Comparison of ENCODE assay signal across 25 mouse cellular contexts in the genomic region with DNA sequence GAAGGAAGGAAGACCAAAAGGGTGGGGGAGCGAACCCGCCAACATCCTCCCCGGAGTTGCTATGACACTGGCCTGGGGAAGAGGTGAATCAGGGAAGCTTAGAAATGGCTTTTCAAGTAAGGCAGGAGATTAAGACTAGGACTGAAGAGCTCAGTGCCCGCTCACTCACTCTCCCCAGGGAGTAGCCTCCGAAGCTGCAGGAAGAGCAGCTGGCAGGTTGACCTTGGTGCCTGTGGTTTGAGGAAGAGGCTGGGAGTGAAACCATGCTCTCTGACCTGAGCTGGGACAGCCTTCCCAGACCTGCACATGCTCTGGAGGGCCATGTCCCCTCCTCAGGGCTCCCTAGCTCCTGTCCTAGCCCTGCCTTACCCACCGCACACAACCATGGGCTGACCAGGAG. TPM values are rescaled to one million over a fixed set of nuclear protein-coding genes. Genes with fewer than 3 reads are reported as not detected.
DNase-seq lines count a peak whose midpoint lies in the region; TF ChIP-seq lines count a peak whose summit lies in the region.
"Had no signal": no experiment of that assay in that cellular context is flagged by ENCODE, and none has a peak within 500 bp of the region (broad histone marks: within the 10 kb centered on the region; RNA-seq: fewer than 3 reads in every experiment).

No protein-coding gene starts in this region.

- TF ChIP-seq POLR2A in myocyte (IDR thresholded peaks at IDR 0.05; ENCODE audit: insufficient read length, low read depth), result no peak
- TF ChIP-seq POLR2A in heart, adult 2 months (IDR thresholded peaks at IDR 0.05; ENCODE audit: insufficient read depth, low read depth, low read length), result no peak

- H3K4me2 ChIP-seq in myocyte (ENCODE audit: low read depth), result peak overlapping the region; percentile 46
- H3K4me2 ChIP-seq: embryonic facial prominence, embryonic 13.5 days; forebrain, embryonic 13.5 days; forebrain, embryonic 15.5 days had no signal

- TF ChIP-seq EP300 in heart, adult 2 months (IDR thresholded peaks at IDR 0.05; ENCODE audit: insufficient read depth, low read depth, low read length), result no peak

- H3K36me3 ChIP-seq in C2C12 (ENCODE audit: control insufficient read depth, insufficient read depth), result no peaks in the 10 kb centered on the region
- H3K36me3 ChIP-seq in myocyte (ENCODE audit: control insufficient read depth, insufficient read depth), result no peaks in the 10 kb centered on the region
- H3K36me3 ChIP-seq in heart, adult 2 months (ENCODE audit: control insufficient read depth, insufficient read depth, low read length), result no peaks in the 10 kb centered on the region
- H3K36me3 ChIP-seq: embryonic facial prominence, embryonic 13.5 days; forebrain, embryonic 15.5 days; G1E had no signal

- H3ac ChIP-seq in C2C12 (ENCODE audit: control insufficient read depth, insufficient read length, low read depth), result no peak overlapping the region
- H3ac ChIP-seq in myocyte (ENCODE audit: control insufficient read depth, insufficient read length), result no peak overlapping the region

- H3K79me2 ChIP-seq in C2C12 (ENCODE audit: control insufficient read depth, insufficient read depth) (no peaks in the 10 kb centered on the region), myocyte (ENCODE audit: control insufficient read depth, insufficient read depth) (no peaks in the 10 kb centered on the region)
- H3K79me2 ChIP-seq in heart, adult 2 months (replicated peaks; ENCODE audit: control insufficient read depth, insufficient read depth, low read length), result no peaks in the 10 kb centered on the region

- no peak for DNase-seq in gastrocnemius, adult 2 months
- no peak for DNase-seq in gastrocnemius, postnatal 14 days
- peak; percentile 51 for DNase-seq in retina, postnatal 1 day
- DNase-seq in heart, adult 2 months, result no peak
- DNase-seq in spleen, postnatal 4 days (ENCODE audit: low spot score in 2 of 2), result no peak
- DNase-seq in lung, postnatal 10 days, result no peak
- DNase-seq: adrenal gland, adult 8-10 months; cerebellum, adult 11-12 months; cerebellum, adult 2 months; cerebellum, adult 9-10 months; cerebellum, postnatal 25 days; forebrain, postnatal 0 days had no signal

- TF ChIP-seq CTCF in gastrocnemius, adult 2 months (IDR thresholded peaks at IDR 0.05), result no peak
- no peak for TF ChIP-seq CTCF in C2C12 (IDR thresholded peaks at IDR 0.05; ENCODE audit: control insufficient read depth, insufficient read depth, insufficient read length)
- TF ChIP-seq CTCF in heart, adult 2 months (IDR thresholded peaks at IDR 0.05), result no peak

- H3K27me3 ChIP-seq in C2C12 (ENCODE audit: control insufficient read depth, insufficient read depth, insufficient read length) (no peaks in the 10 kb centered on the region), myocyte (ENCODE audit: control insufficient read depth, insufficient read depth, insufficient read length) (no peaks in the 10 kb centered on the region)
- H3K27me3 ChIP-seq in heart, adult 2 months (ENCODE audit: control insufficient read depth, insufficient read depth, low read length), result no peaks in the 10 kb centered on the region
- H3K27me3 ChIP-seq: embryonic facial prominence, embryonic 13.5 days; forebrain, embryonic 15.5 days; Patski had no signal

- no peaks in the 10 kb centered on the region for H3K79me3 ChIP-seq in C2C12 (ENCODE audit: low read depth)

- 53% methylated on average over 6 of the region's 6 CpGs for WGBS in heart, adult 2 months

- H3K9ac ChIP-seq in heart, adult 2 months (ENCODE audit: low read depth, low read length), result no peak overlapping the region
- H3K9ac ChIP-seq: embryonic facial prominence, embryonic 13.5 days; forebrain, embryonic 13.5 days; forebrain, embryonic 15.5 days; forebrain, postnatal 0 days had no signal

- H3K4me1 ChIP-seq in heart, adult 2 months (ENCODE audit: control insufficient read depth, insufficient read depth, low read length), result no peaks in the 10 kb centered on the region
- H3K4me1 ChIP-seq: forebrain, embryonic 13.5 days had no signal

- H3K27ac ChIP-seq in gastrocnemius, adult 2 months, result peak overlapping the region; percentile 35
- no peak overlapping the region for H3K27ac ChIP-seq in heart, adult 2 months
- H3K27ac ChIP-seq: embryonic facial prominence, embryonic 13.5 days; forebrain, embryonic 13.5 days; forebrain, embryonic 15.5 days had no signal

- intact Hi-C loops in gastrocnemius, adult 2 months (cut with DNase I), result no loop called here
- intact Hi-C loops in gastrocnemius, postnatal 14 days (cut with DNase I; ENCODE audit: low total_unique reads), result no loop called here
- intact Hi-C loops in heart, adult 2 months (cut with DNase I), result loop anchor here (1.0 kb wide), 1 partner anchor 50 kb away; no protein-coding TSS in a partner anchor

- no peak overlapping the region for H3K4me3 ChIP-seq in gastrocnemius, adult 2 months
- H3K4me3 ChIP-seq in C2C12 (ENCODE audit: insufficient read depth, poor library complexity, severe bottlenecking) (no peak overlapping the region), myocyte (peak overlapping the region; percentile 34)
- H3K4me3 ChIP-seq in heart, adult 2 months, result no peak overlapping the region
- H3K4me3 ChIP-seq: embryonic facial prominence, embryonic 13.5 days; forebrain, embryonic 13.5 days; forebrain, embryonic 15.5 days had no signal

TF ChIP-seq in C2C12, 6 proteins besides CTCF, POLR2A, EP300 and RAD21:
- TF ChIP-seq MYOD1 (IDR thresholded peaks at IDR 0.05; ENCODE audit: control insufficient read depth, insufficient read length, low read depth), result peak; percentile 64
- no peak for TF ChIP-seq USF1 (IDR thresholded peaks at IDR 0.05; ENCODE audit: low read depth)
TF ChIP-seq in C2C12: peak in this region for 1.

TF ChIP-seq in myocyte, 11 proteins besides CTCF, POLR2A, EP300 and RAD21:
- TF ChIP-seq MYOG (IDR thresholded peaks at IDR 0.05; ENCODE audit: control insufficient read depth in 1 of 3, insufficient read depth in 1 of 3, insufficient read length in 2 of 3, low read depth in 2 of 3) (peak; percentile 13 to 82 (median 34)), TCF12 (IDR thresholded peaks at IDR 0.05; ENCODE audit: insufficient read depth, poor library complexity, severe bottlenecking) (no peak), MYOD1 (IDR thresholded peaks at IDR 0.05; ENCODE audit: control insufficient read depth in 1 of 3, insufficient read length in 2 of 3, low read depth in 2 of 3) (peak in 2 of 3 experiments; percentile 55 to 68), REST (IDR thresholded peaks at IDR 0.05; ENCODE audit: insufficient read depth, insufficient read length) (no peak), USF1 (IDR thresholded peaks at IDR 0.05; ENCODE audit: low read depth) (no peak)
TF ChIP-seq in myocyte: peak in this region for 2.

RNA-seq across cellular contexts. Expression of a gene that starts 0.7 kb away (rescaled TPM):
- 100 to 1,000 TPM in 1 of 2 experiments, 10 to 100 TPM in 1; 31.1 to 100 TPM for total RNA-seq in gastrocnemius, adult 2 months (2021)
- total RNA-seq in gastrocnemius, postnatal 14 days (2021), result 10 to 100 TPM; 36.6 to 76.7 TPM
- 0.40 TPM for polyA plus RNA-seq in C2C12 (2012; fragmentation: generic; extraction: Trizol)
- polyA plus RNA-seq in myocyte (2012; fragmentation: generic; extraction: Trizol), result 97.1 TPM
- 1 to 10 TPM in 1 of 2 experiments, under 1 TPM in 1; 0.61 to 1.5 TPM for total RNA-seq in heart, adult 2 months (2021)
- polyA plus RNA-seq in heart, adult 2 months (2012; rRNA removed), result 1.4 and 1.6 TPM in 2 replicates
- polyA plus RNA-seq: activated CD4-positive, CD25-positive, alpha-beta regulatory T cell, adult 4 months; CD4-positive, CD25-positive, alpha-beta regulatory T cell, adult 4 months; forebrain, embryonic 11.5 days; G1E had no signal

RNA-seq across cellular contexts. Expression of a gene that starts 30.9 kb away (rescaled TPM):
- total RNA-seq in gastrocnemius, adult 2 months (2021), result not detected
- total RNA-seq in gastrocnemius, postnatal 14 days (2021), result under 1 TPM; 0.13 to 0.49 TPM
- polyA plus RNA-seq in C2C12 (2012; fragmentation: generic; extraction: Trizol) (0.04 TPM), myocyte (2012; fragmentation: generic; extraction: Trizol) (0.04 TPM)
- total RNA-seq in heart, adult 2 months (2021), result under 1 TPM; 0.30 to 0.42 TPM
- 0.15 and 0.23 TPM in 2 replicates for polyA plus RNA-seq in heart, adult 2 months (2012; rRNA removed)
- total RNA-seq: CH12.LX had no signal
- polyA plus RNA-seq: activated CD4-positive, CD25-positive, alpha-beta regulatory T cell, adult 4 months; CD4-positive, CD25-positive, alpha-beta regulatory T cell, adult 4 months; cerebellum, adult 2 months; cortical plate, adult 2 months; embryonic facial prominence, embryonic 11.5 days; forebrain, embryonic 11.5 days; forebrain, embryonic 13.5 days; forebrain, embryonic 15.5 days; forebrain, postnatal 0 days; G1E; Patski had no signal

Comparison
In these comparisons a context has a peak if more than half of its experiments do, and no peak if none do; other contexts are left out.
1. RNA of a gene that starts 0.7 kb away (total RNA-seq): 31.1 to 100 TPM in gastrocnemius, adult 2 months and 36.6 to 76.7 TPM in gastrocnemius, postnatal 14 days; 0.61 to 1.5 TPM in heart, adult 2 months; every median in the first group is over 10 times any median in the second.